Mouse (Mus musculus) cerebellum, adult 11 months (tissue): ENCODE data around the gene Lamtor2.

Experiments
- DNase-seq: peaks from one replicate; pipeline ENCODE4 v3.0.0; 2022

Gene Lamtor2

DNA sequence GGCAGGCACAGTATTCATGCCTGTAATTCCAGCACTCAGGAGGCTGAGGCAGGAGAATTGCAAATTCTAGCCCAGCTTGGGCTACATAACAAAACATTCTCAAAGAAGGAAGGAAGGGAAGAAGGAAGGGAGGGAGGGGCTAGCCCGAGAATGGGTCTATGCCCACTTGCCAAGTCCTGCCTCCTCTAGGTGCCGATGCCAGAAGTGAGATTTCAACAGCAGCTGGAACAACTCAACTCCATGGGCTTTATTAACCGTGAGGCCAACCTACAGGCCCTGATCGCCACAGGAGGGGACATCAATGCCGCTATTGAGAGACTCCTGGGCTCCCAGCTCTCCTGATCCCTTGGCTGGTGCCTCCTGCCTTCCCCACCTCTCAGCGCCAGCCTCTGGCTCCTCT is 15.0 kb upstream of the Lamtor2 start:
- no peak for DNase-seq

DNA sequence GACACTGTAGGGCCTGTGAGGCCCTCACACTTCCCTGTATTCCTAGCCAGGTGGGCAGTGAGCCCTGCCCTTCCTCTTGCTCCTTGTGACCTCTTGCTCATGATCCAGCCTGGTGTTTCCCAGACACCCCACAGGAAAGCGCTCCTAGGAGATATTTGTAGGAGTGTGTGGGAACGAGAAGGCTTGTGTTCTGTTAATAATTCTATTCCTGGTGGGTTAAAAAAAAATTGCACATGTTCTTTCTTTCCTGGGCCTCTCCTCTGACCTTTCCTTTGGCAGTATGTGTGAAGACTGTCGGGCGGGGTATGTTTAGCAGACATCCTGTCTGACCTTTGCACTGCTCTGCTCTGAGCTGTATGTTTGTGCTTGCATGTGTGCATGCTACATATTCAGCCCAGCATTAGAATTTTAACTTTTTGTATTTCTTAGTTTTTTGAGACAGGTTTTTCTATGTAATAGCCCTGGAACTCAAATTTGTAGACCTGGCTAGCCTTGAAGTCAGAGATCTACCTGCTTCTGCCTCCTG is 13.7 kb upstream of the Lamtor2 start:
- DNase-seq = no peak

DNA sequence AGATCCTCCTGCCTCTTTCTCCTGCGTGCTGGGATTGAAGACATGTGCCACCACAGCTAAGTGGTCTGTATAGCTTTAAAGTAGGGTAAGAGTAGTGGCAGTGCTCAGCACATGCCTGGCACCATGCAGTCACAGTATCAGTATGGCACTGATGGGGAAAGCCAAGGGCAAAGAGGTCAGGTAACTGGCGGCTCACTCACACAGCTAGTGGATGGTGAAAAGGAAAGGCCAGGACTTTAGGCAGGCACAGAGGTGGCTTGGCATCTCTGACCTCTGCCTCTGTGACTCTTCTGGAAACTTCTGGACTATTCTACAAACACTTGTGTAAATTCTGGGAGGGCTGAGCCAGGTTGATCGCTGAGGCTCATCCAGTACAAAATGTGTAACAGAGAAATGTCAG is 13.2 kb upstream of the Lamtor2 start:
- no peak for DNase-seq

DNA sequence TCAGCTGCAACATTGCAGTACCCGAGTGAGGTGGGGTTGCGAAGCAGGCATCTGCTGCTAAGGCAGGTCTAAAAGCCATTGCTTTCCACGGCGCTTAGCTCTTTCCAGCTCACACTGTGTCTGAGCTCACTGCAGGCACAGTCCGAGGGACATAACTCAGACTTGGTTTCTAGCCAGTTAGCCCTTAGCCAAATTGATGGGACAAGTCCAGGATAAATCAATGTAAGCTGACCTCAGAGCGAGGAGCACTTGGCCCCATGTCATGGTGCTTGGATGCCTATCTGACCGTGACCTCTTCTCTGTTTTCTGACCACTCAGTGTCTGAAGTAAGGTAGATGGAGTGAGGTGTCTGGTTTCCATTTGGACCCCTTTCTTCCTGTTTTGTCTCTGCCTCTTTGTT is 11.1 kb upstream of the Lamtor2 start:
- DNase-seq = no peak

GRCm38 (mm10) chr3:88563442-88563841 is 10.6 kb upstream of the Lamtor2 start:
- DNase-seq = no peak

DNA sequence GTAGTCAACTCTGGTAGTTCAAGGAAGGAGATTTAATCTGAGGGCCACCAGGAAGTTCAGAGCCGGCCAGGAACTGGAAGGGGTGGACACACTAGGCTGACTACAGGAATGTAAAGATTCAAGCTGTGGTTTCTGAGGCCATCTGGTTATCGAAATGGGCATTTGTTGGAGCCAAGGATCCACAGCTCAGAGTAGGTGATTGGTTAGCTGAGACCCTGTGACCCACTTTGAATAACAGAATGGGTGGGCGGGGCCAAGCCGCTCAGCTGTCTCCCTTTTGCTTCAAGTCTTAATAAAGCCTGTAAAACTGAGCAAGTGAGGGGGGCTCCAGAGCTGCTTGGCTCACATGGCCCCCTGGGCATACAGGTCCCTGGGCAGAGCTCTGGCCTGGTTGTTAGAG is 9.1 kb upstream of the Lamtor2 start:
- no peak for DNase-seq

- DNase-seq = no peak
Observed at GRCm38 (mm10) chr3:88559596-88559995, 6.7 kb upstream of the Lamtor2 start.

DNA sequence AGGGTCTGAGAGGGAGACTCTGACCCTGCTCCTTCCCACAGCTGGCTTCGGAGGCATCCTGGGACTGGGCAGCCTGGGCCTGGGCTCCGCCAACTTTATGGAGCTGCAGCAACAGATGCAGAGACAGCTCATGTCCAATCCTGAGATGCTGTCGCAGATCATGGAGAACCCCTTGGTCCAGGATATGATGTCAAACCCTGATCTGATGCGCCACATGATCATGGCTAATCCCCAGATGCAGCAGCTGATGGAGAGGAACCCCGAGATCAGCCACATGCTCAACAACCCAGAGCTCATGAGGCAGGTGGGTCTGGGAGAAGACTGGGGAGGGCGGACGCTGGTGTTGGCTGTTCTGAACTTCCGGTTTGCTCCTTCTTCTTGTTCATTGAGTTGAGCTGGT is 3.7 kb upstream of the Lamtor2 start:
- no peak for DNase-seq

GRCm38 (mm10) chr3:88555731-88556130 is 2.9 kb upstream of the Lamtor2 start:
- DNase-seq = no peak

DNA sequence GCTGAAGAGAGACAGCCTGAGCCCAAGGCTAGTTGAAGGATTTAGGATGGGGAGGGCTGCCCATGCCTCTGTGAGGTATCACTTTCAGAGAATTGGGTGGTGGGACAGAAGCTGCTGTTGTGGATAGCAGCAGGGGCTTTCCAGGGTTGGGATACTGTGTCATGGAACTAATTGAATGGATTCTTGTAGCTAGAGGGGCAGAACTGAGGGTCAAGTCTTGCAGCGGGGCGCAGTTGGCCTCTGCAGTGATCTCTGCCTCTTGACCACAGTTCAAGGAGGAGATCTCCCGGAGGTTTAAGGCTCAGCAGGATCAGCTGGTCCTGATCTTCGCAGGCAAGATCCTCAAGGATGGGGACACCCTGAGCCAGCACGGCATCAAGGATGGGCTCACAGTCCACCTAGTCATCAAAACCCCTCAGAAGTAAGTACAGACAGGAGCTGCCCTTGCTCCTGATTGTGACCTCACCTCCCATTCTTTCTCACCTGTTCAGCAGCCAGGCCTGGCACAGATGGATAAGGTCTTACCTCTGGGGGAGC is 2.3 kb upstream of the Lamtor2 start:
- no peak for DNase-seq

DNA sequence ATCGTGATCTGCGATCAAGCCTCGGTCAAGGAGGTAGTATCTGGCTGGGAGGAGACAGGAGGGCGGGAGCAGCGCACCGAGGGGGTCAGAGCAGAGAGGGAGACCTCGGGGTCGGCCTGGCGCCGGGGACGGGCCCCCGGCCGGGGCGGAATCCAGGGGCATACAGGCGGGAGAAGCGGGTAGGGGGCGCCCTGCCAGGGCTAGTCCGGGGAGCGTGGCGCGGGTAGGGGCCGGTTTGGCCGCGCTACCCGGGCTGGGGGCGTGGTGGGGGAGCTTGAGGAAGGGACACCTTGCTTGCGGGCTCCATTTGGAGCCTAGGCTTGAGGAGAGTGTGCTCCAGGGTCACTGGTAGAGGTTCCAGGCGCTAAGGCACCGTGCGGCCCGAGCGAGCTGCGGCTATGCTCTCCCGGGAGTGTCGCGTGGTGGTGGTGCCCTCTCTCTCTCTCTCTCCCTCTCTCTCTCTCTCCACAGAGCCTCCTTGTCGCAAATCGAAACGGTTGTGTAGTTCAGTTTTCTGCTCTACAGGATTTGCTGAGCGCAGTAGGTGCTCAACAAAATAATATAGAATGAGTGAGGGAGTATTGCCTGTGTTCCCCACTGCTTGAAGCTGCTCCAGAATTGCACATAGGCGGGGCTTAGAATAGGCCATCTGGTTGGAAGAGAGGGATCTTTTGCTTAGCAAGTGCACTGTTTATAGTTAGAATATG is 1.2 kb upstream of the Lamtor2 start:
- no peak for DNase-seq

DNA sequence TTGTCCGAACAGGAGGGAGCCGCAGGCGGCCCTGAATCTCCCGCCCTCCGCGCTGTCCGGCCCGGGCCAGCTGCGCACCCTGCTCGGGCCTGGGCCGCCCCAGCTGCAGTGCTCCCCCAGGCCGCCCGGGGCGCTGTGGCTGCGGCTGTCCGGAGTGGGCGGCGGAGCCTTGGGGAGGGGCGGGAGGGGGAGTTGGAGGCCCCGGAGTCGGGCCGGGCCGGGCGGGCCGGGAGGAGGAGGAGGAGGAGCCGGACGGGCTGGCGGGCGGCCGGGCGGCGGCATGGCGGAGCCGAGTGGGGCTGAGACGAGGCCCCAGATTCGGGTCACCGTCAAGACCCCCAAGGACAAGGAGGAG is 628 bp upstream of the Lamtor2 start, which contains the start of gene Ubqln4:
TSS of gene Ubqln4 (plus strand) at position 234 of the 355 bp plus-strand sequence.
- peak; percentile 88 for DNase-seq

DNA sequence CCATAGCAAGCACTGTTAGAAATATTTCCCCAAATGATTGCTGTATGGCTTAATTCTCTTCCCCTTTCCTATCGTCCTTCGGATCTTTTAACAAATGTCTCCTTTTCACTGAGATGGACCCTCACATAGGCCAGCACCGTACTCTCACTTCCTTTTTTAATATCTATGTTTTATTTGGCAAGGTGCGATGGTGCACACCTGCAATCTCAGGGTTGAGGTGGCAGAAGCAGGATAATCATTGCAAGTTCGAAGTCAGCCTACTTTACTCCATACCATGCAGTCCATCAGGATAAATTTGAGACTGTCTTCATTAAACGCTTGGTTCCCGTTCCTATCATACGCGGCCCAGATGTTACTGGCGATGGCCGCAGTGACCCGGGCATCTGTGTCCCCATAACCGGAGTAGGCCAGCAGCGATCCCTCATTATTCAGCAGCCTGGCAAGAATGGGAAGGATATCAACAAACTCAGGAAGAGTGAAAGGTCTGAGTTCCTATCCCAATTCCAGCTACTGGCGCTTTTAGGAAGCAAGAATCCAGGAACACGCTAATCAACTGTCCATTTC is 710 bp downstream of the Lamtor2 start:
- no peak for DNase-seq

GRCm38 (mm10) chr3:88551586-88551985 is 1.3 kb downstream of the Lamtor2 start:
- DNase-seq = no peak

- DNase-seq = no peak
Observed at GRCm38 (mm10) chr3:88548180-88548917, 4.5 kb downstream of the Lamtor2 start, which contains the start of gene Rab25. Gene Rab25 (minus strand): TSS chr3:88548300.

- no peak for DNase-seq
Observed at GRCm38 (mm10) chr3:88546674-88547418, 6.0 kb downstream of the Lamtor2 start.

- no peak for DNase-seq
Observed at GRCm38 (mm10) chr3:88544955-88545591, 7.8 kb downstream of the Lamtor2 start.

DNA sequence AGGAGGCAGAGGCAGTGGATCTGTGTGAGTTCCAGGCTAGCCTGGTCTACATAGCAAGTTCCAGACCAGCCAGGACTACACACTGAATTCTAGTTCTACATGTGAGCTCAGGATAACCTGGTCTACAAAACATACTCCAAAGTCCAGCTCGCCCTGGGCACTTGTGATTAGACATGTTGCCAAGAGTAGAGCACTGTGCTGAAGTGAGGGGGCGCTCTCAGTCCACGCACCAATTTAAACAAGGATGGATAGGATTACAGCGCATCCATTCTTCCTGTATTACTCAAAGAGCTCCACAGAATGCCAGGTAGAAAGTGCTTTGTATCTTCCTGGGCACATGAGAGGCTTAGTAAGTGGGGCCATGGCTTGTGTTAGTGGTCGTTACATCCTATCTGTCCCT is 8.4 kb downstream of the Lamtor2 start:
- no peak for DNase-seq

GRCm38 (mm10) chr3:88543651-88544410 is 9.0 kb downstream of the Lamtor2 start:
- DNase-seq = no peak

- no peak for DNase-seq
Observed at GRCm38 (mm10) chr3:88543174-88543573, 9.7 kb downstream of the Lamtor2 start.

- no peak for DNase-seq
Observed at GRCm38 (mm10) chr3:88542486-88542885, 10.4 kb downstream of the Lamtor2 start.
